Mouse (Mus musculus) CH12.LX (cell line): Measurements from ENCODE around the gene Ankrd11. TPM values are rescaled to one million over a fixed set of nuclear protein-coding genes. Genes with fewer than 3 reads are reported as not detected.

Experiments
- DNase-seq: peaks from one replicate; pipeline ENCODE4 v3.0.0-alpha.2; 2013; ENCODE audit errors: extremely low read depth
- H3K27ac ChIP-seq: 2 replicates; pipeline ENCODE4 v1.5.1; 2012; ENCODE audit warnings: low read depth, mild to moderate bottlenecking, control low read depth, moderate library complexity; ENCODE audit not compliant: insufficient read depth
- H3K27me3 ChIP-seq: replicated peaks from 2 replicates; pipeline ENCODE3; 2012; ENCODE audit warnings: inconsistent platforms
- H3K36me3 ChIP-seq, 2 experiments: replicated peaks in 1 of 2; 2 replicates each; pipeline versions ENCODE3 to v1.6.1; 2012; ENCODE audit warnings: inconsistent platforms in 1 of 2, low read length in 1 of 2, mild to moderate bottlenecking in 1 of 2, mixed read lengths in 1 of 2, moderate library complexity in 1 of 2; ENCODE audit not compliant: control insufficient read depth in 1 of 2, insufficient read depth in 1 of 2
- H3K4me1 ChIP-seq, 2 experiments: 2 replicates each; pipeline ENCODE4 v1.6.1; 2012; ENCODE audit warnings: inconsistent platforms in 1 of 2, moderate library complexity in 1 of 2; ENCODE audit not compliant: insufficient read depth in 2 of 2, control insufficient read depth in 1 of 2
- H3K4me2 ChIP-seq: 2 replicates; pipeline ENCODE4 v1.6.1; 2012; ENCODE audit warnings: low read depth, mild to moderate bottlenecking, control low read depth; ENCODE audit not compliant: poor library complexity, insufficient read depth, severe bottlenecking
- H3K4me3 ChIP-seq, 3 experiments: fragments of 150-350 bp in 1 of 3; sonication (generic) in 1 of 3; replicated peaks in 1 of 3; 2 replicates each; pipeline versions ENCODE3 to v1.5.1; 2011 to 2012; ENCODE audit warnings: low read depth in 2 of 3, low read length in 2 of 3, mild to moderate bottlenecking in 2 of 3, moderate library complexity in 2 of 3, control low read depth in 1 of 3, improper control_type of control experiment in 1 of 3, inconsistent platforms in 1 of 3, mixed read lengths in 1 of 3; ENCODE audit not compliant: poor library complexity in 1 of 3
- H3K79me2 ChIP-seq: replicated peaks from 2 replicates; pipeline ENCODE4 v1.6.1; 2012; ENCODE audit warnings: mild to moderate bottlenecking, moderate library complexity; ENCODE audit not compliant: control insufficient read depth, poor library complexity, insufficient read depth, severe bottlenecking; ENCODE audit errors: extremely low read depth
- H3K9ac ChIP-seq: 2 replicates; pipeline ENCODE4 v1.6.1; 2012; ENCODE audit warnings: low read depth, mild to moderate bottlenecking, control low read depth, moderate library complexity; ENCODE audit not compliant: insufficient read depth
- H3K9me3 ChIP-seq: replicated peaks from 2 replicates; pipeline ENCODE3; 2012; ENCODE audit warnings: low read length, inconsistent platforms, mixed read lengths
- BHLHE40 ChIP-seq: IDR thresholded peaks from 2 replicates; pipeline ENCODE4 v1.6.1; 2011; ENCODE audit warnings: mild to moderate bottlenecking, low read depth, low read length, improper control_type of control experiment
- CTCF ChIP-seq, 2 experiments: IDR thresholded peaks in 1 of 2; conservative IDR thresholded peaks in 1 of 2; 2 replicates each; pipeline ENCODE4 v1.5.1; 2011 to 2012; ENCODE audit warnings: low read depth in 2 of 2, low read length in 2 of 2, improper control_type of control experiment in 1 of 2, inconsistent platforms in 1 of 2, mild to moderate bottlenecking in 1 of 2, moderate library complexity in 1 of 2
- E2F4 ChIP-seq: IDR thresholded peaks from 2 replicates; pipeline ENCODE4 v1.6.1; 2011; ENCODE audit warnings: low read depth, low read length, improper control_type of control experiment; ENCODE audit not compliant: insufficient replicate concordance
- ELF1 ChIP-seq: IDR thresholded peaks from 2 replicates; pipeline ENCODE4 v1.6.1; 2014; ENCODE audit warnings: low read depth, mild to moderate bottlenecking, inconsistent platforms, low read length, improper control_type of control experiment
- ETS1 ChIP-seq: conservative IDR thresholded peaks from 2 replicates; pipeline ENCODE4 v1.6.1; 2012; ENCODE audit warnings: low read depth, mild to moderate bottlenecking, inconsistent platforms, low read length, improper control_type of control experiment, moderate library complexity
- GABPA ChIP-seq: IDR thresholded peaks from 2 replicates; pipeline ENCODE4 v1.6.1; 2012; ENCODE audit warnings: low read depth, low read length, improper control_type of control experiment, inconsistent platforms; ENCODE audit not compliant: insufficient replicate concordance
- JUN ChIP-seq: IDR thresholded peaks from 2 replicates; pipeline ENCODE4 v1.6.1; 2011; ENCODE audit warnings: low read depth, mild to moderate bottlenecking, low read length, improper control_type of control experiment, moderate library complexity; ENCODE audit not compliant: insufficient read depth
- MAX ChIP-seq: IDR thresholded peaks from 2 replicates; pipeline ENCODE4 v1.6.1; 2011; ENCODE audit warnings: low read length, improper control_type of control experiment
- MAZ ChIP-seq: IDR thresholded peaks from 2 replicates; pipeline ENCODE4 v1.6.1; 2012; ENCODE audit warnings: low read depth, mild to moderate bottlenecking, inconsistent platforms, low read length, improper control_type of control experiment, moderate library complexity
- MEF2A ChIP-seq: IDR thresholded peaks from 2 replicates; pipeline ENCODE4 v1.6.1; 2014; ENCODE audit warnings: low read depth, mild to moderate bottlenecking, inconsistent platforms, low read length, improper control_type of control experiment, borderline replicate concordance
- MYC ChIP-seq: IDR thresholded peaks from 2 replicates; pipeline ENCODE4 v1.6.1; 2011; ENCODE audit warnings: low read depth, mild to moderate bottlenecking, improper control_type of control experiment, low read length
- NELFE ChIP-seq: IDR thresholded peaks from 2 replicates; pipeline ENCODE4 v1.6.1; 2011; ENCODE audit warnings: low read depth, low read length, improper control_type of control experiment
- PAX5 ChIP-seq: IDR thresholded peaks from 2 replicates; pipeline ENCODE4 v1.6.1; 2012; ENCODE audit warnings: low read length, inconsistent platforms, mixed read lengths
- POLR2A ChIP-seq: IDR thresholded peaks from 2 replicates; pipeline ENCODE4 v1.6.1; 2011; ENCODE audit warnings: low read depth, mild to moderate bottlenecking, improper control_type of control experiment, low read length
- RAD21 ChIP-seq: IDR thresholded peaks from 2 replicates; pipeline ENCODE4 v1.6.1; 2011; ENCODE audit warnings: low read depth, mild to moderate bottlenecking, low read length, improper control_type of control experiment, moderate library complexity
- SIN3A ChIP-seq: IDR thresholded peaks from 2 replicates; pipeline ENCODE4 v1.6.1; 2012; ENCODE audit warnings: low read length, improper control_type of control experiment, inconsistent platforms
- SMC3 ChIP-seq: IDR thresholded peaks from 2 replicates; pipeline ENCODE4 v1.6.1; 2011; ENCODE audit warnings: low read depth, low read length, improper control_type of control experiment
- TBP ChIP-seq: conservative IDR thresholded peaks from 2 replicates; pipeline ENCODE4 v1.6.1; 2011; ENCODE audit warnings: low read depth, low read length, improper control_type of control experiment
- UBTF ChIP-seq: IDR thresholded peaks from 2 replicates; pipeline ENCODE4 v1.6.1; 2012; ENCODE audit warnings: low read depth, mild to moderate bottlenecking, inconsistent platforms, low read length, improper control_type of control experiment, moderate library complexity
- USF1 ChIP-seq: IDR thresholded peaks from 2 replicates; pipeline ENCODE4 v1.6.1; 2014; ENCODE audit warnings: low read depth, mild to moderate bottlenecking, inconsistent platforms, low read length, improper control_type of control experiment
- ZMIZ1 ChIP-seq: IDR thresholded peaks from 2 replicates; pipeline ENCODE4 v1.6.1; 2012; ENCODE audit warnings: low read depth, mild to moderate bottlenecking, inconsistent platforms, low read length, improper control_type of control experiment
- ZNF384 ChIP-seq: IDR thresholded peaks from 2 replicates; pipeline ENCODE4 v1.6.1; 2012; ENCODE audit warnings: low read depth, low read length, improper control_type of control experiment, inconsistent platforms
- dilution Hi-C: fragments of 300-500 bp; cut with MboI; formaldehyde crosslinking; loops from 2 replicates; pipeline ENCODE4 v1.14.3; 2020; ENCODE audit warnings: low sequenced_read_pairs; ENCODE audit not compliant: extremely low pct_unique_long_range_greater_than_20kb, extremely low pct_ligation_motif_present
- in situ Hi-C: fragments of 300-500 bp; cut with MboI; formaldehyde crosslinking; loops from 3 replicates; pipeline ENCODE4 v1.14.3; 2019; ENCODE audit warnings: low sequenced_read_pairs, low pct_ligation_motif_present, low pct_unique_long_range_greater_than_20kb, mixed read lengths
- polyA plus RNA-seq: library from polyadenylated mRNA; unstranded; fragments of >175 nt; gene quantifications from 2 replicates; pipeline ENCODE4 v1.2.1, GENCODE M21; 2012; ENCODE audit warnings: low read depth; ENCODE audit not compliant: insufficient read length
- total RNA-seq, 2 experiments: library from RNA; depleted of rRNA; stranded (reverse); fragments of 300-350 nt in 1 of 2; fragments of >200 nt in 1 of 2; gene quantifications; 2 replicates each; pipeline ENCODE4 v1.2.3; 2012 to 2014

Ankrd11 gene
- total and polyA plus RNA-seq, 3 experiments = 37.4 to 74.9 (median 60.7) TPM

GRCm38 (mm10) chr8:123025951-123026351 lies 16.1 kb downstream of the Ankrd11 start:
- no peak overlapping the region for H3K9ac ChIP-seq
- peaks cover 9 to 52% of the 10 kb centered on the region in 2 experiments for H3K36me3 ChIP-seq
- DNase-seq = no peak
- dilution Hi-C loops = no loop called here
- no peak overlapping the region for H3K4me3 ChIP-seq
- peaks cover 96% of the 10 kb centered on the region for H3K79me2 ChIP-seq
- H3K4me1 ChIP-seq = peaks cover 21 to 71% of the 10 kb centered on the region in 2 experiments
- in situ Hi-C loops = no loop called here
- H3K27me3 ChIP-seq = no peaks in the 10 kb centered on the region
- H3K4me2 ChIP-seq = no peak overlapping the region
- H3K9me3 ChIP-seq = no peaks in the 10 kb centered on the region
- TF ChIP-seq SIN3A = no peak
- no peak for TF ChIP-seq USF1
- TF ChIP-seq MYC = no peak
- no peak for TF ChIP-seq CTCF (conservative IDR thresholded peaks at IDR 0.05 in 1 of 2, IDR thresholded peaks at IDR 0.05 in 1 of 2; ENCODE audit: low read depth in 2 of 2, low read length in 2 of 2)
- no peak for TF ChIP-seq ETS1
- no peak overlapping the region for H3K27ac ChIP-seq

DNA sequence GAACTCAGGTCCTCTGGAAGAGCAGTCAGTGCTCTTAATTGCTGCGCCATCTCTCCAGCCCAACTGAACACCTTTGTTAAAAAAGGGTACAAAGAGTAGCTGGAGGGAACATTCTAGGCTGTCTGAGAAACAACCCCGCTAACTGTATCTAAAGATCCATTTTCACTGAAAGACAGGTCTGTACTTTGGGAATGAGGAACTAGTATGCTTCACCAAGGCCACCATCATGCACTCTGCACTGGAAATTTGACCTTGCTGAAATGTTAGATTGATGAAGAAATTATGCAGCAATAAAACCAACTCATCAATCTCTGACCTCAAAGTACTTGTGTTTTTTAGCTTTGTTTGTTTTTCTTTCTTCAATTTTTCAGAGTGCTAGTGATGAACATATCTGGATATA lies 17.9 kb downstream of the Ankrd11 start:
- no peak overlapping the region for H3K27ac ChIP-seq
- H3K9me3 ChIP-seq = no peaks in the 10 kb centered on the region
- peaks cover 97% of the 10 kb centered on the region for H3K79me2 ChIP-seq
- in situ Hi-C loops (no loop called here), dilution Hi-C loops (no loop called here)
- no peak for DNase-seq
- H3K4me3 ChIP-seq = no peak overlapping the region
- TF ChIP-seq GABPA (no peak), ELF1 (no peak), E2F4 (no peak), ETS1 (no peak), MEF2A (no peak), SIN3A (no peak), SMC3 (no peak), NELFE (no peak), TBP (no peak), RAD21 (no peak), BHLHE40 (no peak), MAX (no peak)
- H3K4me2 ChIP-seq = no peak overlapping the region
- no peaks in the 10 kb centered on the region for H3K27me3 ChIP-seq
- no peak overlapping the region for H3K9ac ChIP-seq
- peaks cover 9 to 49% of the 10 kb centered on the region in 2 experiments for H3K36me3 ChIP-seq
- peaks cover 16 to 80% of the 10 kb centered on the region in 2 experiments for H3K4me1 ChIP-seq

- H3K9me3 ChIP-seq = no peaks in the 10 kb centered on the region
- peaks cover 97% of the 10 kb centered on the region for H3K79me2 ChIP-seq
- no peak overlapping the region for H3K27ac ChIP-seq
- H3K9ac ChIP-seq = no peak overlapping the region
- H3K4me3 ChIP-seq = no peak overlapping the region
- H3K27me3 ChIP-seq = no peaks in the 10 kb centered on the region
- TF ChIP-seq NELFE (no peak), UBTF (no peak), MAX (no peak), MAZ (no peak), GABPA (no peak), BHLHE40 (no peak), JUN (no peak), POLR2A (no peak), ZMIZ1 (no peak), ZNF384 (no peak), E2F4 (no peak), PAX5 (no peak), USF1 (no peak)
- in situ Hi-C loops (no loop called here), dilution Hi-C loops (no loop called here)
- no peak for DNase-seq
- H3K4me1 ChIP-seq = peaks cover 10 to 76% of the 10 kb centered on the region in 2 experiments; a peak in 3 of 4 replicates
- peaks cover 9 to 50% of the 10 kb centered on the region in 2 experiments for H3K36me3 ChIP-seq
- H3K4me2 ChIP-seq = no peak overlapping the region
These were observed 19.4 kb downstream of the Ankrd11 start for GRCm38 (mm10) chr8:123022727-123023126.
